Mouse (Mus musculus): ENCODE results near the gene Ap2b1.
"Not testable (repeated sequence)": the region's sequence is repeated elsewhere in the genome, so short reads cannot be mapped to it uniquely, and the experiment has no call there.

Ap2b1 gene

DNA sequence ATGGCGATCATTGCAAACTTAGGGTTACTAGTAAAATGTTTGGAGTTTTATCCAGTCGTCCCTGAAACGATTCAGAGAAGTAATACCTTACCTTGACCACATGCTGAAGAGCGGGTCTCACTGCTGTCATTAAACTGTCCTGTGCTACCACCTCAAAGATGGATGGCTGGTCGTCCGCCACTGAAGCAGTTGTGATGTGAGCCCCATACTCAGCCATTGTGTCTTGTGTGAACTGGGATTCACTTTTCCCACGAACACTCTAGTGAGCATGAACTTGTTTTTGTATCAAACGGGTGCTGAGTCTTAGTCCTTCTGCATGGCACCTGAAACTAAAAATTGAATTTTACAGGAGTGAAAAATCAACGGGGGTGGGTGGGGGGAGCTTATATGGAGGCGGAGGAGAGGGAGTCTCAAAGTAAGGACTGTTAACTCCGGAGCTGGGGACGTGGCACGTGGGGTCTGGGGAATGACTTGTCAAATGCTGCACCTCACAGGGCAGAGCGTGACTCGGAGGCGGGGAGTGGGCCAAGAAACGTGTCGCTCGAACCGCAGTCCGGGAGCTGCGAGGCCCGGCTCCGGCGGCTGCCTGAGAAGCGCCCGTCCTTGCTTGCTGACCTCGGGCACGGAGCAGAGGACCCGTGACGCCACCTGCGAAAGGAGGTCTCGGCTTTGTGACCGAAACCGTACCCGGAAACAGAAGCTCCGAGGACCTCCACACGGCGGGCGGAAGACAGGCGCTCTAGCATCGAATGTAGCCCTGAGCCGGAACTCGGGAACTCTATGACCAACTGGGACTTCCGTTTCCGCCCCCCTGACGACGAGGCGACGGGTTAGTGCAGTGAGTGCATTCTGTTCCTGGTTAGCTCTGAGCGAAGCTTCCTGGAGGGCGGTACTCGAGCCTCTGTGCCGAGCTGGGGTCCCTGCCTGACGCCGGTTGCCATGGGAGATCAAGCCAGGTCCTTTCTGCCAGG is at the start of gene Ap2b1:
Gene Ap2b1 (plus strand): TSS at position 800 of the 971 bp plus-strand sequence.
- peak; percentile 81 for DNase-seq (ENCODE audit: low read depth)

DNA sequence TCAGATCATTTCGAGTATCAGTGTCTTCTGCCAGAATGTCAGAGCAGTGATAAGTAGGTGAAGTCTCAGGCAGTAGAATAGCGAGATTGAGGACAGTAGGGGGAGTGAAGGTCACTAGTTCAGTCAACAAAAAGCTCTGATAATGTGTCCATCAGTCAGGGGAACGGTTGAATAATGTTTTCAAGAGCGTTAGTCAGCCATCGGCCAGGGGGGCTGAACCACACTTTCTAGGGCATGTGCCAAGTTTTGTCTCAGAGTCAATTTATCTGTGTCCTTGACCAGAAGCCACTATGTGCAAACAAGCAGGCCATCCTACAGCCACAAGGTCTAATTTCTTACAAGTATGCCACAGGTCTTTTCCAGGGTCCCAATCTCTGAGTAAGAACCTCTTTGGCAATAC is 41.6 kb upstream of the Ap2b1 start:
- DNase-seq (ENCODE audit: low read depth) = not testable (repeated sequence)

- no peak for DNase-seq (ENCODE audit: low read depth)
Observed at GRCm38 (mm10) chr11:83262673-83263072, 36.2 kb upstream of the Ap2b1 start.

DNA sequence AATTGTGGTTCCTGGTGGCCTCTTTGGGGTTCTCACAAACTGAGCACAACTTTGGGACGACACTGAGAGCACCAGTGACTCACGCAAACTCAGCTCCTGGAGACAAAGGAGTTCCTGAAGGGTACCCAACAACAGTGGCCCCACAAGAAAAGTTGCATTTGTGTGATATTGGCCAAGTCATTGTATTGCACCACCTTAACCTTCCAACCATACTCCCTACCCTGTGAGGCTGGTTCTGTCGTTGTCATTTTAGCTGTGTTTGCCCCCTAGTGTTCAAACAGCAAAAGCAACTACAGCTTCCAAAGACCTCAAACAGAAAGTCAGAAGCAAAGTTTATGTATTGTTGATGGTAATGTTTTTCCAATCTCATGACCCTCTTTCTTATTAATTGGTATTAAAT is 35.7 kb upstream of the Ap2b1 start:
- peak; percentile 2 for DNase-seq (ENCODE audit: low read depth)

DNA sequence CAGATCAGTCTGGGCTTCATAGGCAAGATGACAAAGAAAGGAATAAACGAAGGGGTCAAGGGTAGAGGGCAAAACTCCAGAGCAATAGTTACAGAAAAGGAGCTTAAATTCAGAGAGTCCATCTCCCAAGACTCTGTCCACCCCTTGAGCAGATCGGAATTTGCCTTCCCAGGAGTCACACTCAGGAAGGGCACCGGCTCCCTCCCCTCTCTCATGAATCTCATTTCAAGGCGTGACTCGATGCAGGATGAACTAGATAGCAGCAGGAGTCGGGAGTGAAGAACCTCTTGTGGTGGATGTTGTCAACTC is 28.0 kb upstream of the Ap2b1 start:
- no peak for DNase-seq (ENCODE audit: low read depth)

DNA sequence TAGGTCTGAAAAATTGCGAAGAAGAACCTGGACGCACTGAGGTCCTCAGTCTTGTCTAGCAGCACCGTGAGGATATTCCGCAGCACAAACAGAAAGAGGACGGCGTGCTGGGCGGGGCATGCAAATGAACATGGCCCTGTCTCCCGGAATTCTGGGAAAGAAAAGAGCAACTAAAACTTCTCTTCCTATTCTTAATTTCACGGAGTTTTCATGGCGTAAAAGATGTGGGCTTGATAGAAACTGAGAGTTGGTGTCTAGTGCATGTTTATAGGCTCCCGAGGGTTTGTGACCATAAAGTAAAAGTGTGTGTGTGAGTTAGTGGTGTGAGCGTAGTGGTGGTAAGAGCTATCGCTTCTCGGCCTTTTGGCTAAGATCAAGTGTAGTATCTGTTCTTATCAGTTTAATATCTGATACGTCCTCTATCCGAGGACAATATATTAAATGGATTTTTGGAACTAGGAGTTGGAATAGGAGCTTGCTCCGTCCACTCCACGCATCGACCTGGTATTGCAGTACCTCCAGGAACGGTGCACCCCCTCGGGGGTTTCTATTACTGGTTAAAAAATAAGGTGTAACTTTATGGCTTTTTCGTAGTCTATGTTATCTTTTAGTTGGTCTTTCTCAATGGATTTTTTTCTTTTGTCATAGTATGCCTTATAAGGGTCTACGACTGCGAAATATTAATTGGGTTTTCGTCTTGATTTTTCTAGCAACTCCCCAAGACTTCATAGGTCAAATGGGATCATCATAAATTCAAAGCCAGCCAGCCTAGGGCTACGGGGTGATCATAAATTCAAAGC is 27.5 kb upstream of the Ap2b1 start:
- DNase-seq (ENCODE audit: low read depth) = peak; percentile 75

GRCm38 (mm10) chr11:83271951-83272843 is 26.6 kb upstream of the Ap2b1 start:
- peak; percentile 7 for DNase-seq (ENCODE audit: low read depth)

DNA sequence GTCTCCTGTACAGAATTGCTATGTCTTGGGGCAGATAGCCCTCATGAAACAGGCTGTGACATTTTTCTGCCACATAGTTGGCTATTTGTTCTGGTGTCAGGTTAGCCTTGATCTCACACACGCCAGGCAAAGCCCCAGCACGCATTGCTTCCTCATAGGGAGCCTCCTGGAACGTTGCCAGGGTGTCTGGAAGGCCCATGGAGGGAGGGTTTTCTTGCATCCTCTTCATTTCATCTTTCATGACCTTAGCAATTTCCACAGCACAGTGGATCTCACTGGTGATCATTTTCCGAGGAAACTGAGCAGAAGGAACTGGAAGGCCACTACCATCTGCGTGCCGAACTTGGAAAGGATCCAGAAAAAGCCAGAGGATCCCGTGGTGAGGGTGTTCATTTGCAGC is 22.6 kb upstream of the Ap2b1 start:
- DNase-seq (ENCODE audit: low read depth) = no peak

GRCm38 (mm10) chr11:83279024-83279423 is 19.8 kb upstream of the Ap2b1 start:
- no peak for DNase-seq (ENCODE audit: low read depth)

GRCm38 (mm10) chr11:83279691-83280090 is 19.1 kb upstream of the Ap2b1 start:
- no peak for DNase-seq (ENCODE audit: low read depth)

DNA sequence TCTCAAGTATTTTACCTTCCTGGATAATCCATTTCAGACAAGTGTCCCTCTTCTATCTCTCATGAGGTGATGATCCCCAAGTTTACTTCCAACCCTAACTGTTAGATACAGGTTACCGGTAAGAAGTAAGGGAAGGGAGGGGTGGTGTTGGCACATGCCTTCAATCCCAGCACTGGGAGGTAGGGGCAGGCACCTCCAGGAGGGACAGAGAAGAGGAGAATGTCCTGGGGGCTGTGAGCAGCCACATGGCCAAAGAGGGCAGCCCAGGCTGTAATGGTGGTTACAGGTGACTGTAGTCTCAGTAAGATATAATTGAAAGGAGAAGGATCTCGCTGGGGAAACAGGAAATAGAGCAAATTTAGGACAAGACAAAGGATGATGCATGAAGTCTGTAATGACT is 16.7 kb upstream of the Ap2b1 start:
- DNase-seq (ENCODE audit: low read depth) = no peak

- no peak for DNase-seq (ENCODE audit: low read depth)
Observed at GRCm38 (mm10) chr11:83285627-83286026, 13.2 kb upstream of the Ap2b1 start.

DNA sequence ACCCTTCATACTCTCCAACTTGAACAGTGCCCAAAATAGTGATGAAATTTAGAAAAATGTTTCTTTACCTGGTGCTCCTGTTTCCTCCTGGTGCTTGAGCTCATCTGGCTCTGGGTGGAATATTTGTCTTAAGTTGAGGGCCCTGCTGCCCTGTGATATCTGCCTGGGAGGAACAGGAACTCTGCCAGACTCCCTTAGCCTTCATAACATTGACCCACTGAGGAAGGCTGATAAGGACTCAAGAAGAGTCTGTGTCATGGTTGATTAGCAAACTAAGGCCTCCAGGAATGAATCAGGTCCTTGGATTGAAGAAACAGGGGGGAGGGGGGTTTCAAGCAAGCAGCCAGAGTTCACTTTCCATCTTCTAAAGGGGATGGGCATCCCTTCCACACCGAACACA is 12.3 kb upstream of the Ap2b1 start, which contains the start of gene Slfn14:
Gene Slfn14 (minus strand): TSS at position 161 of the 400 bp plus-strand sequence.
- DNase-seq (ENCODE audit: low read depth) = no peak

- no peak for DNase-seq (ENCODE audit: low read depth)
Observed at GRCm38 (mm10) chr11:83289036-83289435, 9.8 kb upstream of the Ap2b1 start.

GRCm38 (mm10) chr11:83289633-83290032 is 9.2 kb upstream of the Ap2b1 start:
- DNase-seq (ENCODE audit: low read depth) = no peak

- DNase-seq (ENCODE audit: low read depth) = peak; percentile 92
Observed at GRCm38 (mm10) chr11:83291375-83292250, 7.2 kb upstream of the Ap2b1 start.

DNA sequence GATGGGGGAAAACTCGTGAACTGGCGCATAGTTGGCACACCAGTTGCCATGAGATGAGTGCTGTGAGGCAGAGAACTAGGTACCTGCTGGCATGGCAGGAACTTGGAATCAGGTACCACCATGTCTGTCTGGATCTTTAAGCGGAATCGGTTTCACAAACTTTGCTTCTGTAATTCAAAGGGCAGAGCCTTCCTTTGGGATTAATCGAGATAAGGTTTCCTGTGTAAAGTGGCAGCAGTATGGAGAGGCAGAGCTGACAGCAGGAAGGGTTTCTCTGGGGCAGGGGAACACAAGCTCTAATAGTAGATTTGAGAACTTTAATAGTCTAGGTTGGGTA is 6.6 kb upstream of the Ap2b1 start:
- no peak for DNase-seq (ENCODE audit: low read depth)

DNA sequence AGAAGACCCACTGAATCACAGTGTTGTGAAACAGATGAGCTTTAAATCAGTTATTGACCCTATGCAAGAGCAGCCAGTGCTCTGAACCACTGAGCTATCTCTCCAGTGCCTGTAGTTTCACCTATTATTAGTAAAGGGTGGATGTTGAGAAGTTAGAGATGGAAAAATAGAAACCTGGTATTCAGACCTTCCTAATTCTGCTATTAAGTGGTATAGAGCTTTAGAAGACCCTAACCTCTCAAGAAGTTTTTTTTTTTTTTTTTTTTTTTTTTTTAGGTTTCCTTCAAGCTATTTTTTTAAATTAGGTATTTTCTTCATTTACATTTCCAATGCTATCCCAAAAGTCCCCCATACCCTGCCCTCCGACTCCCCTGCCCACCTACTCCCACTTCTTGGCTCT is 5.6 kb upstream of the Ap2b1 start:
- DNase-seq (ENCODE audit: low read depth) = no peak

- DNase-seq (ENCODE audit: low read depth) = no peak
Observed at GRCm38 (mm10) chr11:83294133-83294532, 4.7 kb upstream of the Ap2b1 start.

DNA sequence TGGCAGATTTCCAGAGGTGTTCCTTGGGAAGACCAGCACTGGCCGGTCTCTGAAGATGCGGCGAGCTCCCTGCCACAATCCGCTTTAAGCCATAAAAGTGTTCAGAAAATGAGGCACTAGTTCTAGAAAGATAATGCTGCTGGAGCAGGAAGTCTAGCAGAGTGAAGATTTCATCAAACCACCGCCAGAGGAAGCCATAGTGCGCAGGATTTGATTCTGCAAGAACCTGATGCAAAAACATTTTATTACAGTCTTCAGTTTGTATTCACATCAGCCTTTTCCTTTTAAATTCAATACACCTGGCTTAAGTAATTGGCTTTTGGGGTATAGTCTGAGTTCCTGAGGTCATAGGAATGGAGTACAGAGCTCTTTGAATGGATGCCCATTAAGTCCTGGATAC is 1.0 kb upstream of the Ap2b1 start:
- no peak for DNase-seq (ENCODE audit: low read depth)

GRCm38 (mm10) chr11:83299724-83300123 is 900 bp downstream of the Ap2b1 start:
- no peak for DNase-seq (ENCODE audit: low read depth)
